In the genomic region with DNA sequence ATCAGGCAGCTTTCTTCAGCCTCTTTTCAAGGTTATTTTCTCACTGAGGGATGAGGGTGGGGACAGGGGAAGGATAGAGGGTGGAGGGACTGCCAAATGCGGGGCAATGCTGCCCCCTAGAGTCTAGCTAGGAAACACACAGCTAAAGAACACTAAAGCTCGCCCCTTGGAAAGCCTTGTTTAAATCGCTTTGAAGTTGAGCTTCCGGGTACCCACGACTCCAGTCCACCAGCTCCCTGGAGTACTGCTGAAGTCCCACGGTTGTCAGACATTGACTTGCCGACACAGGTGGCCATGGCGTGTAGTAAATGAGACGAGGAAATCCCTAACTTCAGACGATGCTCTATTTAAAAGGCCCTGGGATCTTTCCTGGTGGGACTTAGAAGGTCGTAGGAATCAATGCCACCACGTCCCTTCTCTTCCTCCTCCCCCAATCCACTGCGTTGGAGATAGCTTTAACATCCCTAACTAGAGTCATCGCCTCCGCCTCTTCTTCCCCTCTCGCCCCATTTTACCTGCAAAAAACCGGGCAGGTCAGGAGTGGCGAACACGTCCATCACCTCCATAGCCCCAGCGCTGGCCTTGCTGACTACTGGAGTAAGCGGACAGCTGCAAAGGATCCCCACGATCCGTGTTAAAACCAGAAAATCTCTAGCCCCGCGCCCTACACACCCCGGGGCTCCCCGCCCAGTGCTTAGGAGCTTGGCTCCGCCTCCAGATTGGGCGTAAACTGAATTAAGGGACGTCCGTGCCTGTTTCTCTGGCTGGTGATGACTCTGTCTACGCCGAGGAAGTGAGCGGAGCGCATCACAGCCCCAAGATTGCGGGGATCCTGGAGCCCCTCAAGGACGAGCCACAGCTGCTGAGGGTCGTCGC, we compare ENCODE assay signal across 7 mouse cellular contexts. TPM values are rescaled to one million over a fixed set of nuclear protein-coding genes. Genes with fewer than 3 reads are reported as not detected.
DNase-seq lines count a peak whose midpoint lies in the region; ATAC-seq lines count a peak whose summit lies in the region.

No protein-coding gene starts in this region.

- no peaks in the 10 kb centered on the region for H3K9me3 ChIP-seq in limb, embryonic 12.5 days
- no peaks in the 10 kb centered on the region for H3K9me3 ChIP-seq in midbrain, embryonic 14.5 days (ENCODE audit: control insufficient read depth, low read length)

- 0 out of 2 replicates have a peak, but pooled peaks cover 9% of the 10 kb centered on the region for H3K4me1 ChIP-seq in limb, embryonic 12.5 days (replicated peaks)
- H3K4me1 ChIP-seq in midbrain, embryonic 14.5 days (ENCODE audit: control insufficient read depth, insufficient read depth, low read length) = peaks cover 3% of the 10 kb centered on the region; the same call in 1 of the 2 replicates

- peak overlapping the region; percentile 65 for H3K9ac ChIP-seq in limb, embryonic 12.5 days (replicated peaks)
- peak overlapping the region; percentile 67 for H3K9ac ChIP-seq in midbrain, embryonic 14.5 days (replicated peaks; ENCODE audit: low read length)

- DNase-seq in adrenal gland, postnatal 10 days = peak; percentile 86
- DNase-seq in embryo, embryonic 9.5 days (ENCODE audit: extremely low spot score) = peak; percentile 71
- DNase-seq in heart, adult 11 months = peak; percentile 99
- DNase-seq in kidney, adult 18-20 months = peak; percentile 84
- DNase-seq in midbrain, embryonic 14.5 days = peak; percentile 88
- DNase-seq in spleen, adult 12 weeks (ENCODE audit: low spot score) = peak; percentile 79

- under 1% methylated on average over 39 of the region's 39 CpGs for WGBS in limb, embryonic 12.5 days
- WGBS in midbrain, embryonic 14.5 days = under 1% methylated on average over 39 of the region's 39 CpGs

- peak overlapping the region; percentile 53 for H3K27ac ChIP-seq in limb, embryonic 12.5 days
- H3K27ac ChIP-seq in midbrain, embryonic 14.5 days (replicated peaks; ENCODE audit: low read depth, low read length) = 0 out of 2 replicates have a peak overlapping the region, but pooled peaks have one; percentile 45

- no peaks in the 10 kb centered on the region for H3K36me3 ChIP-seq in limb, embryonic 12.5 days
- H3K36me3 ChIP-seq in midbrain, embryonic 14.5 days (ENCODE audit: control insufficient read depth, insufficient read depth, low read length) = no peaks in the 10 kb centered on the region

- H3K27me3 ChIP-seq in limb, embryonic 12.5 days = no peaks in the 10 kb centered on the region
- H3K27me3 ChIP-seq in midbrain, embryonic 14.5 days (ENCODE audit: control insufficient read depth, insufficient read depth, low read length) = no peaks in the 10 kb centered on the region

- H3K4me3 ChIP-seq in limb, embryonic 12.5 days (replicated peaks) = peak overlapping the region; percentile 71
- peak overlapping the region; percentile 61 for H3K4me3 ChIP-seq in midbrain, embryonic 14.5 days (replicated peaks; ENCODE audit: low read depth, low read length)

- peak overlapping the region; percentile 100 for H3K4me2 ChIP-seq in limb, embryonic 12.5 days
- peak overlapping the region; percentile 97 for H3K4me2 ChIP-seq in midbrain, embryonic 14.5 days (ENCODE audit: low read length)

- peak; percentile 22 for ATAC-seq in limb, embryonic 12.5 days (ENCODE audit: insufficient number of reproducible peaks, insufficient read depth, low FRiP score, low TSS enrichment, low read depth)
- peak; percentile 47 for ATAC-seq in midbrain, embryonic 14.5 days (ENCODE audit: low FRiP score, low TSS enrichment)

RNA-seq across cellular contexts. Expression of a gene that starts 1.0 kb away (rescaled TPM):
- total RNA-seq in adrenal gland, postnatal 10 days (2021) = 10 to 100 TPM; 14.0 to 22.7 TPM
- 9.4 and 10.7 TPM in 2 replicates for polyA plus RNA-seq in limb, embryonic 12.5 days (2016; fragmentation: Nextera tagmentation; extraction: Ambion mirVana)
- 8.5 and 11.9 TPM in 2 replicates for polyA plus RNA-seq in midbrain, embryonic 14.5 days (2014; fragmentation: Nextera tagmentation; extraction: Ambion mirVana)

RNA-seq across cellular contexts. Expression of a gene that starts 10.5 kb away (rescaled TPM):
- total RNA-seq in adrenal gland, postnatal 10 days (2021) = 10 to 100 TPM; 40.8 to 45.8 TPM
- 9.8 and 12.3 TPM in 2 replicates for polyA plus RNA-seq in limb, embryonic 12.5 days (2016; fragmentation: Nextera tagmentation; extraction: Ambion mirVana)
- 5.8 and 6.7 TPM in 2 replicates for polyA plus RNA-seq in midbrain, embryonic 14.5 days (2014; fragmentation: Nextera tagmentation; extraction: Ambion mirVana)

RNA-seq across cellular contexts. Expression of a gene that starts 52.3 kb away (rescaled TPM):
- total RNA-seq in adrenal gland, postnatal 10 days (2021) = 10 to 100 TPM; 65.3 to 75.2 TPM
- polyA plus RNA-seq in limb, embryonic 12.5 days (2016; fragmentation: Nextera tagmentation; extraction: Ambion mirVana) = 69.5 and 72.6 TPM in 2 replicates
- polyA plus RNA-seq in midbrain, embryonic 14.5 days (2014; fragmentation: Nextera tagmentation; extraction: Ambion mirVana) = 69.3 and 71.9 TPM in 2 replicates

Comparison
In these comparisons a context has a peak if more than half of its experiments do, and no peak if none do; other contexts are left out.
1. Peak in every context shown above with its lines: DNase-seq, ATAC-seq, H3K4me3 ChIP-seq and H3K27ac ChIP-seq.